Mouse (Mus musculus): ENCODE results near the gene Siglecf. TPM values are rescaled to one million over a fixed set of nuclear protein-coding genes. Genes with fewer than 3 reads are reported as not detected.

Gene Siglecf
- polyA plus RNA-seq (2015; fragmentation: Nextera tagmentation; extraction: Ambion mirVana): 0.46 and 0.54 TPM in 2 replicates

DNA sequence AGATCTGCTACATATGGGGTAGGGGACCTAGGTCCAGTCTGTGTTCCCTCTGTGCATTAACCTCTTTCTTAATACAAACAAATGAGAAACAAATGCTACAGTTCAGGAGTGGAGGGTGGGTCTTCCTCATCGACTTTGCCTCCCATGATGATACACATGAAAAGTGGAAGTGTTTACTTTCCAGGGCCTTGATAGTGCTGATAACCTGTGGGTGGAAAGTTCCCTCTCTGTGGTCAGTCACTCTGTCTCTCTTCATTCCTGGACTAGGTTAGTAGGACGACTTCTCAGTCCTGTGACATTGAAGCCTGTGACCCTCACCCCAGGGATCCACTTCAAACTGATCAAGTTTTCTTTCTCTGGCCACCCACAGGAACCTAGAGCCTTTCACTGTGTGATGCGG is at the start of gene Siglecf:
Gene Siglecf, plus strand, starts transcription at position 188 of the 400 bp plus-strand sequence.
- no peak within 1 kb of the TSS for H3K4me3 ChIP-seq (ENCODE audit: low read length)
- H3K27ac ChIP-seq (ENCODE audit: low read length): no peak within 1 kb of the TSS
- no peak within 1 kb of the TSS for H3K9ac ChIP-seq (ENCODE audit: low read depth, low read length)
- no peaks in the 10 kb centered on the region for H3K9me3 ChIP-seq (ENCODE audit: control insufficient read depth, low read length)
- 57% methylated on average over 3 of the region's 3 CpGs for WGBS
- H3K4me2 ChIP-seq (ENCODE audit: low read depth, low read length): no peak within 1 kb of the TSS
- no peaks in the 10 kb centered on the region for H3K36me3 ChIP-seq (ENCODE audit: control insufficient read depth, insufficient read depth, low read length)
- ATAC-seq: no peak
- no peaks in the 10 kb centered on the region for H3K27me3 ChIP-seq (replicated peaks; ENCODE audit: control insufficient read depth, insufficient read depth, low read length)
- no peaks in the 10 kb centered on the region; the same call in 1 of the 2 replicates for H3K4me1 ChIP-seq (ENCODE audit: control insufficient read depth, insufficient read depth, low read length)

- Histone ChIP-seq H3K27me3 (replicated peaks; ENCODE audit: control insufficient read depth, insufficient read depth, low read length) (no peaks in the 10 kb centered on the region), H3K9ac (ENCODE audit: low read depth, low read length) (no peak overlapping the region), H3K9me3 (ENCODE audit: control insufficient read depth, low read length) (no peaks in the 10 kb centered on the region), H3K4me3 (ENCODE audit: low read length) (no peak overlapping the region), H3K36me3 (ENCODE audit: control insufficient read depth, insufficient read depth, low read length) (peaks cover 5% of the 10 kb centered on the region), H3K4me2 (ENCODE audit: low read depth, low read length) (no peak overlapping the region), H3K27ac (ENCODE audit: low read length) (no peak overlapping the region), H3K4me1 (ENCODE audit: control insufficient read depth, insufficient read depth, low read length) (no peaks in the 10 kb centered on the region)
- 77% methylated on average over 3 of the region's 3 CpGs for WGBS
- ATAC-seq: no peak
Measured at GRCm38 (mm10) chr7:43305235-43305634, 45.9 kb upstream of the Siglecf start.

DNA sequence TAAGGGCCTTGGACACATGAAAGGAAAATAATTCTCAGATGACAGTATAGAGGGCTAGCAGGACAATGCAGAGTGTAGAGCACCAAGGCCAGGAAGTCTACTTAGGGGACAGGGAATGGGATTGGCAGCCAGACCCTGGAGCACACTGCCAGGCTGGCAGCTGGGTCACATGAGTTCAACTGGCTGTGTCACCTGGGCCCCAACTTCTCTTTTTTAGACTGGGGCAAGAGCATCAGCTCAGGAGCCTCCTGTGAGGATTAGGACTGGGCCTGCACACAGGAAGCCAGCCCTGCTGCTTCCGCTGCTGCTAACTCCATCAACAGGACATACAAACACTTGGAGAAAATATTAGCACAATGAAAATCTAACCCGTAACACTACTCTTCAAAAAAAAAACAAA is 42.1 kb upstream of the Siglecf start:
- no peaks in the 10 kb centered on the region for H3K27me3 ChIP-seq (replicated peaks; ENCODE audit: control insufficient read depth, insufficient read depth, low read length)
- H3K4me1 ChIP-seq (ENCODE audit: control insufficient read depth, insufficient read depth, low read length): peaks cover 9% of the 10 kb centered on the region; the same call in 1 of the 2 replicates
- no peak overlapping the region for H3K9ac ChIP-seq (ENCODE audit: low read depth, low read length)
- 0 out of 2 replicates have a peak, but pooled peaks cover 3% of the 10 kb centered on the region for H3K36me3 ChIP-seq (ENCODE audit: control insufficient read depth, insufficient read depth, low read length)
- no peak overlapping the region for H3K4me3 ChIP-seq (ENCODE audit: low read length)
- ATAC-seq: no peak
- no peak overlapping the region; the same call in 1 of the 2 replicates for H3K27ac ChIP-seq (ENCODE audit: low read length)
- no peaks in the 10 kb centered on the region for H3K9me3 ChIP-seq (ENCODE audit: control insufficient read depth, low read length)
- no peak overlapping the region for H3K4me2 ChIP-seq (ENCODE audit: low read depth, low read length)
- 76% methylated on average over 2 of the region's 2 CpGs for WGBS

GRCm38 (mm10) chr7:43311632-43312031 is 39.5 kb upstream of the Siglecf start:
- Histone ChIP-seq H3K27me3 (replicated peaks; ENCODE audit: control insufficient read depth, insufficient read depth, low read length) (no peaks in the 10 kb centered on the region), H3K27ac (ENCODE audit: low read length) (no peak overlapping the region), H3K4me1 (ENCODE audit: control insufficient read depth, insufficient read depth, low read length) (peaks cover 9% of the 10 kb centered on the region; the same call in 1 of the 2 replicates), H3K9ac (ENCODE audit: low read depth, low read length) (no peak overlapping the region), H3K9me3 (ENCODE audit: control insufficient read depth, low read length) (no peaks in the 10 kb centered on the region), H3K36me3 (ENCODE audit: control insufficient read depth, insufficient read depth, low read length) (0 out of 2 replicates have a peak, but pooled peaks cover 3% of the 10 kb centered on the region), H3K4me3 (ENCODE audit: low read length) (no peak overlapping the region), H3K4me2 (ENCODE audit: low read depth, low read length) (peak overlapping the region; percentile 73; the same call in 1 of the 2 replicates)
- ATAC-seq: no peak
- WGBS: 71% methylated on average over 6 of the region's 6 CpGs

GRCm38 (mm10) chr7:43312386-43313012 is 38.6 kb upstream of the Siglecf start:
- Histone ChIP-seq H3K4me1 (ENCODE audit: control insufficient read depth, insufficient read depth, low read length) (peaks cover 9% of the 10 kb centered on the region; the same call in 1 of the 2 replicates), H3K9me3 (ENCODE audit: control insufficient read depth, low read length) (no peaks in the 10 kb centered on the region), H3K4me2 (ENCODE audit: low read depth, low read length) (peak overlapping the region; percentile 73), H3K27me3 (replicated peaks; ENCODE audit: control insufficient read depth, insufficient read depth, low read length) (no peaks in the 10 kb centered on the region), H3K27ac (ENCODE audit: low read length) (peak overlapping the region; percentile 85), H3K9ac (ENCODE audit: low read depth, low read length) (peak overlapping the region; percentile 92), H3K36me3 (ENCODE audit: control insufficient read depth, insufficient read depth, low read length) (0 out of 2 replicates have a peak, but pooled peaks cover 3% of the 10 kb centered on the region), H3K4me3 (ENCODE audit: low read length) (peak overlapping the region; percentile 82)
- peak; percentile 62 for ATAC-seq
- 1% methylated on average over 32 of the region's 32 CpGs for whole genome bisulfite sequencing

GRCm38 (mm10) chr7:43313013-43313428 is 38.1 kb upstream of the Siglecf start, which contains the start of gene Zfp715:
Gene Zfp715, minus strand, starts transcription at chr7:43313294.
- no peaks in the 10 kb centered on the region for H3K27me3 ChIP-seq (replicated peaks; ENCODE audit: control insufficient read depth, insufficient read depth, low read length)
- H3K27ac ChIP-seq (ENCODE audit: low read length): peak within 1 kb of the TSS; percentile 85
- H3K36me3 ChIP-seq (ENCODE audit: control insufficient read depth, insufficient read depth, low read length): 0 out of 2 replicates have a peak, but pooled peaks cover 3% of the 10 kb centered on the region
- H3K9ac ChIP-seq (ENCODE audit: low read depth, low read length): peak within 1 kb of the TSS; percentile 92
- H3K4me2 ChIP-seq (ENCODE audit: low read depth, low read length): peak within 1 kb of the TSS; percentile 73
- peaks cover 9% of the 10 kb centered on the region; the same call in 1 of the 2 replicates for H3K4me1 ChIP-seq (ENCODE audit: control insufficient read depth, insufficient read depth, low read length)
- peak; percentile 97 for ATAC-seq
- WGBS: 0% methylated on average over 33 of the region's 33 CpGs
- H3K9me3 ChIP-seq (ENCODE audit: control insufficient read depth, low read length): no peaks in the 10 kb centered on the region
- peak within 1 kb of the TSS; percentile 82 for H3K4me3 ChIP-seq (ENCODE audit: low read length)

DNA sequence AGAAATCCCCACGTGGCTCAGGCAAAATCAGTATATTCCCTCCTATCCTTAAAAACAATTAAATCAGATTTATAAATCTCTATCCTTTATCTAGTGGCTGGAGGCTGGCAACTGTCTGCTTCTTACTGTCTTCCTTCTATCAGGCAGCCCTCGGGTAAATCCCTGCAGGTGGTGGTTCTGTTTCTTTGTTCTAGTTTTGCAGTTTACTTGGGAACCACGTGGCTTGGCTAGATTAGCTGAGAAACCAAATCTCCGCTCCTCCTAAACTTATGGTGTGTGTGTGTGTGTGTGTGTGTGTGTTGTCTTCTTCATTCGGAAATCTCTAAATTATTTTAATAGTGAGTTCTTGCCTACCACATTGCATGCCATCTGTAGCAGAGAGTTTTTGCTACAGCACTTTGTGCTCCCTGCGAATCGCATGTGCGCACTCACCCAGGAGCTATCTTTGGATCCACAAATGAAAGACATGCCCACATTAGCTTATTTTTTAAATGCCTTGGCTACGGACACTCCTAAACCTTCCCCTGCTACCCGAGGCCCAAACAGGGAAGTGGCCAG is 24.8 kb upstream of the Siglecf start:
- Histone ChIP-seq H3K36me3 (ENCODE audit: control insufficient read depth, insufficient read depth, low read length) (no peaks in the 10 kb centered on the region), H3K9me3 (ENCODE audit: control insufficient read depth, low read length) (no peaks in the 10 kb centered on the region), H3K9ac (ENCODE audit: low read depth, low read length) (no peak overlapping the region), H3K4me3 (ENCODE audit: low read length) (no peak overlapping the region), H3K4me1 (ENCODE audit: control insufficient read depth, insufficient read depth, low read length) (no peaks in the 10 kb centered on the region), H3K27me3 (replicated peaks; ENCODE audit: control insufficient read depth, insufficient read depth, low read length) (no peaks in the 10 kb centered on the region), H3K4me2 (ENCODE audit: low read depth, low read length) (no peak overlapping the region), H3K27ac (ENCODE audit: low read length) (no peak overlapping the region)
- no peak for ATAC-seq
- WGBS: 56% methylated on average over 10 of the region's 10 CpGs

DNA sequence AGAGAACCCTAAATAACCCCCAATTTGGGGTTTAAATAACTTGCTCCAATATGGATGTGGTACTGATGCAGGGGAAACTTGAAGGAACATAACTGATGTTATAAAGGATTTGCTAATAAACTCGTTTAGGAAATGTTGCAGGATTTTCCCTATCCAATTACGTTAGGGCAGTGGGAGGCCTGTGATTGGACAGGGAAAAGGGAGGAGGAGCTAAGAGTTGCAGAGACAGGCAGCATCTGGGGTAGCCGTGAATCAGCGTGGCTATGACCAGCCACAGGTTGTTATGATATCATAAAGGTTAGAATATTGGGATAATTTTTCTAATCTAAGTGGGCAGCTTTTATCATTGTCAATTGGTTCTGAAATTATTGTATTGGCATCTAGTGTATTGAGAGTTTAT is 23.0 kb upstream of the Siglecf start:
- WGBS: 64% methylated on average over 4 of the region's 4 CpGs
- Histone ChIP-seq H3K27ac (ENCODE audit: low read length) (no peak overlapping the region), H3K4me2 (ENCODE audit: low read depth, low read length) (no peak overlapping the region), H3K27me3 (replicated peaks; ENCODE audit: control insufficient read depth, insufficient read depth, low read length) (no peaks in the 10 kb centered on the region), H3K4me1 (ENCODE audit: control insufficient read depth, insufficient read depth, low read length) (no peaks in the 10 kb centered on the region), H3K36me3 (ENCODE audit: control insufficient read depth, insufficient read depth, low read length) (no peaks in the 10 kb centered on the region), H3K9me3 (ENCODE audit: control insufficient read depth, low read length) (no peaks in the 10 kb centered on the region), H3K9ac (ENCODE audit: low read depth, low read length) (no peak overlapping the region), H3K4me3 (ENCODE audit: low read length) (no peak overlapping the region)
- ATAC-seq: no peak

- Histone ChIP-seq H3K27me3 (replicated peaks; ENCODE audit: control insufficient read depth, insufficient read depth, low read length) (no peaks in the 10 kb centered on the region), H3K4me2 (ENCODE audit: low read depth, low read length) (no peak overlapping the region), H3K36me3 (ENCODE audit: control insufficient read depth, insufficient read depth, low read length) (no peaks in the 10 kb centered on the region), H3K4me1 (ENCODE audit: control insufficient read depth, insufficient read depth, low read length) (no peaks in the 10 kb centered on the region), H3K27ac (ENCODE audit: low read length) (no peak overlapping the region), H3K9me3 (ENCODE audit: control insufficient read depth, low read length) (no peaks in the 10 kb centered on the region), H3K4me3 (ENCODE audit: low read length) (no peak overlapping the region), H3K9ac (ENCODE audit: low read depth, low read length) (no peak overlapping the region)
- WGBS: 45% methylated on average over 5 of the region's 7 CpGs
- ATAC-seq: no peak
Measured at GRCm38 (mm10) chr7:43333203-43333602, 17.9 kb upstream of the Siglecf start.
